Mouse (Mus musculus) cerebellum, adult 2 months (tissue): ENCODE measurements around the gene Csrnp3.
"Not testable (repeated sequence)": the region's sequence is repeated elsewhere in the genome, so short reads cannot be mapped to it uniquely, and the experiment has no call there.

ENCODE experiments used
- CTCF ChIP-seq: fragments of 200-500 bp; IDR thresholded peaks from 2 replicates; pipeline ENCODE4 v1.5.1; 2011; ENCODE audit warnings: low read depth, mild to moderate bottlenecking, control low read depth, low read length, moderate library complexity, borderline replicate concordance; ENCODE audit not compliant: insufficient read depth
- POLR2A ChIP-seq: fragments of 200-500 bp; IDR thresholded peaks from 2 replicates; pipeline ENCODE4 v1.6.1; 2011; ENCODE audit warnings: low read length, control low read depth, borderline replicate concordance; ENCODE audit not compliant: insufficient read depth

- TF ChIP-seq POLR2A, CTCF: not testable (repeated sequence)
Observed at GRCm38 (mm10) chr2:65811203-65811602, 34.4 kb upstream of the Csrnp3 start.
